Mouse (Mus musculus): Measurements from ENCODE around the gene Cnih3. TPM values are rescaled to one million over a fixed set of nuclear protein-coding genes. Genes with fewer than 3 reads are reported as not detected.

Gene Cnih3
- polyA plus RNA-seq, 1 experiment, result 0.09 TPM

Other genes starting within 250 kb of the Cnih3 start
- gene Nvl, start 208.4 kb upstream of the Cnih3 start, polyA plus RNA-seq (2012; rRNA removed), result 9.4 and 13.2 TPM in 2 replicates
- gene Cnih4, start 207.9 kb upstream of the Cnih3 start, polyA plus RNA-seq (2012; rRNA removed), result 14.7 and 17.2 TPM in 2 replicates
- gene Wdr26, start 140.6 kb upstream of the Cnih3 start, polyA plus RNA-seq (2012; rRNA removed), result 48.0 and 48.3 TPM in 2 replicates
- gene Ccdc121, start 158.8 kb downstream of the Cnih3 start, polyA plus RNA-seq (2012; rRNA removed), result 0.12 and 0.41 TPM in 2 replicates
- gene Dnah14, start 223.9 kb downstream of the Cnih3 start, polyA plus RNA-seq (2012; rRNA removed), result 2.0 and 4.7 TPM in 2 replicates